Mouse (Mus musculus): ENCODE measurements around the gene Naf1. TPM values are rescaled to one million over a fixed set of nuclear protein-coding genes. Genes with fewer than 3 reads are reported as not detected.

Gene Naf1
- polyA plus RNA-seq, 1 experiment from 2014 or later: 3.8 TPM

- Histone ChIP-seq H3K27me3 (ENCODE audit: control insufficient read depth, insufficient read depth, low read length) (no peaks in the 10 kb centered on the region), H3K4me1 (replicated peaks; ENCODE audit: control insufficient read depth, insufficient read depth, low read length) (no peaks in the 10 kb centered on the region), H3K4me3 (replicated peaks; ENCODE audit: low read length) (no peak overlapping the region), H3K27ac (no peak overlapping the region), H3K9ac (no peak overlapping the region), H3K4me2 (replicated peaks) (no peak overlapping the region), H3K9me3 (ENCODE audit: control insufficient read depth, low read length) (no peaks in the 10 kb centered on the region), H3K36me3 (replicated peaks; ENCODE audit: control insufficient read depth, insufficient read depth) (no peaks in the 10 kb centered on the region)
- WGBS: 72% methylated on average over 3 of the region's 3 CpGs
- ATAC-seq (ENCODE audit: low FRiP score): no peak
- DNase-seq (ENCODE audit: low spot score): no peak
These were observed 76.2 kb downstream of the Naf1 start for GRCm38 (mm10) chr8:66936236-66936635.

Other genes with a start within 250 kb of the Naf1 start
- 1.3 and 2.5 TPM in 2 replicates for gene Npy5r, start 172.1 kb upstream of the Naf1 start, polyA plus RNA-seq (2014; fragmentation: Nextera tagmentation; extraction: Ambion mirVana)
- gene Npy1r, start 163.0 kb upstream of the Naf1 start, polyA plus RNA-seq (2014; fragmentation: Nextera tagmentation; extraction: Ambion mirVana): 9.0 and 9.7 TPM in 2 replicates

All from hindbrain, embryonic 14.5 days (tissue).